In the genomic region with DNA sequence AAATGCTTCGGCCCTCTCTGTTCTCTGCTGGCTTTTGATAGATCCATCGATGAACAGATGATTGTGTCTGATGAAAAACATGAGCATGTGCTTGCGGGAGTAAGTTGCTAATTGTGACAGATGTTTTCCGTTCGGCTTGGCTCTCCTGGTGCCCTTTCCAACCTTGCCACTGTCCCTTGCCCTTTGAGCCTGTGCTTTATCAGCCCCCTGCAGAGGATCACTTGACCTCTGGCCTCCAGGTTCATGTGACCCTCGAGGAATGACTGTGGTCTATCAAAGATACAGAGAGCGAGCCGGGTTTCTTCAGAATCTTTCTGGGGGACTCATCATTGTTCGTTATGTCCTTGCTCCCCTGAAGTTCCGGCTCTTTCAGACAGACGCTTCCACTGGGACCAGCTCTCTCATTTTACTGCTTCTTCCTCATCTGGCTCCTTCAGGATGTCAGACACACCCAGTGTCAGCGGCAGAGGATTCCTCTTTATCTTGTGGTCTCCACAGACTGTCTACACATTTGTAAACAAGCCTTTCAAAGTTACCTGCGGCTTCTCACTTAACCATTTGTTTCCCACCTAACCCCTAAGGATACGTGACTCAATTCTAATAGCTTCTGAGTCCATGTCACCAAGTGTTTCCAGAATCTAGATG, we compare ENCODE assay signal across 30 mouse cellular contexts. TPM values are rescaled to one million over a fixed set of nuclear protein-coding genes. Genes with fewer than 3 reads are reported as not detected.
A peak's percentile ranks its signal among the peaks of the same experiment; 100 is the strongest.
DNase-seq lines count a peak whose midpoint lies in the region; ATAC-seq and TF ChIP-seq lines count a peak whose summit lies in the region.
"Had no signal": no experiment of that assay in that cellular context is flagged by ENCODE, and none has a peak within 500 bp of the region (broad histone marks: within the 10 kb centered on the region; RNA-seq: fewer than 3 reads in every experiment).

No protein-coding gene starts in this region.

- no peaks in the 10 kb centered on the region for H3K9me3 ChIP-seq in hindbrain, embryonic 10.5 days
- H3K9me3 ChIP-seq in hindbrain, postnatal 0 days (ENCODE audit: low read length): no peaks in the 10 kb centered on the region
- no peaks in the 10 kb centered on the region for H3K9me3 ChIP-seq in neural tube, embryonic 15.5 days (replicated peaks)
- H3K9me3 ChIP-seq: heart, embryonic 13.5 days; hindbrain, embryonic 15.5 days; megakaryocyte, embryonic 14.5 days; neural tube, embryonic 13.5 days; stomach, embryonic 15.5 days had no signal

- ATAC-seq in hindbrain, postnatal 0 days: no peak
- ATAC-seq in neural tube, embryonic 15.5 days (ENCODE audit: low FRiP score): no peak
- ATAC-seq: forebrain, embryonic 16.5 days; midbrain, embryonic 16.5 days had no signal

- peak; percentile 60 for DNase-seq in hindbrain, embryonic 10.5 days (ENCODE audit: low spot score)
- no peak for DNase-seq in hindbrain, postnatal 0 days (ENCODE audit: low spot score)
- peak; percentile 13 for DNase-seq in neural tube, embryonic 10.5 days (ENCODE audit: extremely low spot score, low spot score)
- peak; percentile 64 for DNase-seq in embryo, embryonic 9.5 days (ENCODE audit: extremely low spot score)
- DNase-seq in kidney, postnatal 25 days: no peak
- DNase-seq in heart, adult 8-10 months (ENCODE audit: low spot score): no peak
- no peak for DNase-seq in adrenal gland, adult 8-10 months
- DNase-seq: adrenal gland, postnatal 36 days; cerebellum, adult 18-20 months; cerebellum, postnatal 14 days; gastrocnemius, adult 2 months; gastrocnemius, postnatal 36 days; heart, adult 2 months; heart, postnatal 10 days; kidney, adult 18-20 months; kidney, postnatal 4 days; left cerebral cortex, postnatal 4 days; lung, postnatal 4 days; retina, postnatal 1 day; right cerebral cortex, postnatal 14 days had no signal

- H3K27me3 ChIP-seq in hindbrain, embryonic 10.5 days (ENCODE audit: insufficient read depth, poor library complexity, severe bottlenecking): no peaks in the 10 kb centered on the region
- no peaks in the 10 kb centered on the region for H3K27me3 ChIP-seq in hindbrain, postnatal 0 days (ENCODE audit: insufficient read depth, low read length)
- H3K27me3 ChIP-seq in neural tube, embryonic 15.5 days (replicated peaks): no peaks in the 10 kb centered on the region
- H3K27me3 ChIP-seq: heart, embryonic 13.5 days; hindbrain, embryonic 15.5 days; megakaryocyte, embryonic 14.5 days; neural tube, embryonic 13.5 days; stomach, embryonic 15.5 days had no signal

- H3K4me1 ChIP-seq in hindbrain, embryonic 10.5 days (replicated peaks): peaks cover 9% of the 10 kb centered on the region
- no peaks in the 10 kb centered on the region for H3K4me1 ChIP-seq in hindbrain, postnatal 0 days (ENCODE audit: insufficient read depth, low read length)
- no peaks in the 10 kb centered on the region for H3K4me1 ChIP-seq in neural tube, embryonic 15.5 days
- H3K4me1 ChIP-seq: hindbrain, embryonic 15.5 days; neural tube, embryonic 13.5 days; stomach, embryonic 15.5 days had no signal

- no peak overlapping the region for H3K4me3 ChIP-seq in hindbrain, embryonic 10.5 days
- no peak overlapping the region for H3K4me3 ChIP-seq in hindbrain, postnatal 0 days (ENCODE audit: low read length)
- H3K4me3 ChIP-seq in neural tube, embryonic 15.5 days (replicated peaks): no peak overlapping the region
- H3K4me3 ChIP-seq: erythroblast, embryonic 14.5 days; gastrocnemius, adult 2 months; heart, adult 2 months; heart, embryonic 13.5 days; hindbrain, embryonic 15.5 days; megakaryocyte, embryonic 14.5 days; myocyte; neural tube, embryonic 13.5 days; stomach, embryonic 15.5 days had no signal

- H3K36me3 ChIP-seq in hindbrain, embryonic 10.5 days: no peaks in the 10 kb centered on the region
- no peaks in the 10 kb centered on the region for H3K36me3 ChIP-seq in hindbrain, postnatal 0 days (ENCODE audit: insufficient read depth, low read length)
- no peaks in the 10 kb centered on the region for H3K36me3 ChIP-seq in neural tube, embryonic 15.5 days
- H3K36me3 ChIP-seq: heart, embryonic 13.5 days; hindbrain, embryonic 15.5 days; neural tube, embryonic 13.5 days; stomach, embryonic 15.5 days had no signal

- H3K9ac ChIP-seq in hindbrain, postnatal 0 days (replicated peaks; ENCODE audit: low read length): no peak overlapping the region
- H3K9ac ChIP-seq in neural tube, embryonic 15.5 days (replicated peaks): no peak overlapping the region
- H3K9ac ChIP-seq: heart, embryonic 13.5 days; hindbrain, embryonic 15.5 days; neural tube, embryonic 13.5 days; stomach, embryonic 15.5 days had no signal

- no peak overlapping the region for H3K27ac ChIP-seq in hindbrain, embryonic 10.5 days
- no peak overlapping the region for H3K27ac ChIP-seq in hindbrain, postnatal 0 days
- no peak overlapping the region for H3K27ac ChIP-seq in neural tube, embryonic 15.5 days (replicated peaks)
- H3K27ac ChIP-seq: gastrocnemius, adult 2 months; heart, adult 2 months; heart, embryonic 13.5 days; hindbrain, embryonic 15.5 days; neural tube, embryonic 13.5 days; stomach, embryonic 15.5 days had no signal

- TF ChIP-seq CTCF in hindbrain, postnatal 0 days (IDR thresholded peaks at IDR 0.05; ENCODE audit: low read depth): no peak

- no peak overlapping the region for H3K4me2 ChIP-seq in hindbrain, postnatal 0 days (ENCODE audit: low read depth, low read length)
- H3K4me2 ChIP-seq in neural tube, embryonic 15.5 days: no peak overlapping the region
- H3K4me2 ChIP-seq: heart, embryonic 13.5 days; hindbrain, embryonic 15.5 days; neural tube, embryonic 13.5 days; stomach, embryonic 15.5 days had no signal

- WGBS in hindbrain, embryonic 10.5 days: 23% methylated on average over 14 of the region's 14 CpGs
- 36% methylated on average over 14 of the region's 14 CpGs for WGBS in hindbrain, postnatal 0 days
- 64% methylated on average over 14 of the region's 14 CpGs for WGBS in neural tube, embryonic 15.5 days

RNA-seq across cellular contexts. Expression of a gene that starts 39.3 kb away (rescaled TPM):
- 38.1 and 38.3 TPM in 2 replicates for polyA plus RNA-seq in hindbrain, embryonic 10.5 days (2016; fragmentation: Nextera tagmentation; extraction: Ambion mirVana)
- 27.7 and 30.9 TPM in 2 replicates for total RNA-seq in hindbrain, postnatal 0 days (2014; rRNA removed)
- 34.6 and 36.7 TPM in 2 replicates for polyA plus RNA-seq in hindbrain, postnatal 0 days (2015; fragmentation: Nextera tagmentation; extraction: Ambion mirVana)
- 51.4 and 52.6 TPM in 2 replicates for polyA plus RNA-seq in neural tube, embryonic 15.5 days (2015; fragmentation: Nextera tagmentation; extraction: Ambion mirVana)
- total RNA-seq in heart, adult 8-10 months (2022): 10 to 100 TPM; 10.3 to 12.8 (median 11.7) TPM
- 10 to 100 TPM; 24.4 to 40.5 (median 28.9) TPM for total RNA-seq in adrenal gland, adult 8-10 months (2022)

Comparison
In these comparisons a context has a peak if more than half of its experiments do, and no peak if none do; other contexts are left out.
1. DNase-seq: peak in hindbrain, embryonic 10.5 days (single experiment), neural tube, embryonic 10.5 days (single experiment) and embryo, embryonic 9.5 days (single experiment); none in hindbrain, postnatal 0 days (single experiment), kidney, postnatal 25 days (0 of 2), heart, adult 8-10 months (single experiment) and adrenal gland, adult 8-10 months (single experiment).